Mouse (Mus musculus) neutrophil, adult 59 days (primary cell): Measurements from ENCODE around the gene Gm13278. TPM values are rescaled to one million over a fixed set of nuclear protein-coding genes. Genes with fewer than 3 reads are reported as not detected.

Experiments
- total RNA-seq, 2 experiments: library from RNA; stranded (reverse); gene quantifications; 1 replicate in 1 of 2; 2 replicates in 1 of 2; pipeline ENCODE4 v1.2.4; 2023

Gene Gm13278
- not detected for total RNA-seq

DNA sequence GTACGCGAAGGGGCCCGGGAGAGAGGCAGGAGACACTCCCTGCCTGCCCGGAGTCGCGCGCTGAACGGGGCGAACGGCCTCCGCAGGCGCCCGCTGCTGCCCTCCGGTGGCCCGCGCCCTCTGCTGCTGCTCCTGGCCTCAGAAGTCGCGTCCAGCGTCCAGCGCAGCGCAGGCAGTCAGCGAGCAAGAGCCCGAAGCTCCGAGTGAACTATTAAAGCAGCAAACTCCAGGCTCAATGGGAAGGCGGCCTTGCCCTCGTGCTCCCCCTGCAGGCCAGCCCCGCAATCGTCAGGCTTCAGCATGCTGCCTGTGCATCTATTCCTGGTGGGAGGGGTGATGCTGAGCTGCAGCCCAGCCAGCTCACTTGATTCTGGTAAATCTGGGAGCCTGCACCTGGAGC, at the start of gene Gm13278:
Gene Gm13278, plus strand, starts transcription at position 301 of the 400 bp plus-strand sequence.

DNA sequence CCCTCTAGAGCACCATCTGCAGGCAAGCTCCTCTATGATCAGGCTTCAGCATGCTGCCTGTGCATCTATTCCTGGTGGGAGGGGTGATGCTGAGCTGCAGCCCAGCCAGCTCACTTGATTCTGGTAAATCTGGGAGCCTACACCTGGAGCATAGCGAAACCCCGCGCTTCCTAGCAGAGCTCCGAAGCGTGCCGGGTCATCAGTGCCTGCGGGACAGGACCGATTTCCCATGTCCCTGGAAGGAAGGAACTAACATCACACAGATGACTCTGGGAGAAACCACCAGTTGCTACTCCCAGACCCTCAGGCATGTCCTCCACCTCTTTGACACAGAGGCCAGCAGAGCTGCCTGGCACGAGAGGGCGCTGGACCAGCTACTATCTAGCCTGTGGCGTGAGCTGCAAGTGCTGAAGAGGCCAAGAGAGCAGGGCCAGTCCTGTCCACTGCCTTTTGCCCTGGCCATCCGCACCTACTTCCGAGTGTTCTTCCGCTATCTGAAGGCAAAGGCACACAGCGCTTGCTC, 36.5 kb upstream of the Gm13278 start, which contains the start of gene Gm13271:
Gene Gm13271, plus strand, starts transcription at position 51 of the 523 bp plus-strand sequence.

DNA sequence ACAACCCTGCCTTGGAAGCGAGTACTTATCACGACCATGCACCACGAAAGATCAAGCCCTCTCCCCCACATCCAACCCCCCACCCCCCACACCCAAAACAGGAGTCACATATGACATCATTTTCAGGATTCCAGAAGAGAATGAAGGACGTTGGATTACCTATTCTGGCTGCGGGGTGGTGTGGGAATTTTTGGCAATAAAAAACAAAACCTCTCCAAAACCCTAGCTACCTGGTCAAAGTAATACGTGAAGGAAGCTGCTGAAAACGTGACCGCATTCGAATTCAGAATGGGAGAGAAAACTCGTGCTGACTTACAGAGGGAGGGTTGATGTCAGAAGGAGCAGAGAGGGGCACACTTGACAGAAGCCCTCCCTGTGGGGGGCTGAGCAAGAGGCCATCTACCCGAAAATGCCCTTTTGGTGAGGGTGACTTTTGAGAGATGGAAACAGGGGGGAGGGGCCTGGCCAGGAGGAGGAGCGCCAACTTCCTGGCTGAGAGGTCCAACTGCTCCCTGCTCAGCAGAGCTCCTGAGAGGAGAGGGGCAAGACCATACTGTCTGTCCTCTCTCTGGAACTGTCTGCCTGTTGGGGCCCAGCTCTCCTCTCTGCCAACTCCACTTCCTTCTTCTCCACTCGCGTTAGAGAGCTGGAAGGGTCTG, 31.6 kb upstream of the Gm13278 start, which contains the start of gene Gm13283:
Gene Gm13283, plus strand, starts transcription at position 510 of the 659 bp plus-strand sequence.

DNA sequence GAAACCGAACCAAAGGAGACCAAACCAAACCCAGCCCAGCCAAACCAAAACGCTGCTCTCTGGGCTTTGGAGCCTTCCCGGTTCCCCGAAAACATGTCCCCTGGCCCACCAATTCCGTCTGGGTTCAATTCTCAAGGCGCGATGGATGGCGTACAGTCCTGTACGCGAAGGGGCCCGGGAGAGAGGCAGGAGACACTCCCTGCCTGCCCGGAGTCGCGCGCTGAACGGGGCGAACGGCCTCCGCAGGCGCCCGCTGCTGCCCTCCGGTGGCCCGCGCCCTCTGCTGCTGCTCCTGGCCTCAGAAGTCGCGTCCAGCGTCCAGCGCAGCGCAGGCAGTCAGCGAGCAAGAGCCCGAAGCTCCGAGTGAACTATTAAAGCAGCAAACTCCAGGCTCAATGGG, 17.8 kb upstream of the Gm13278 start, which contains the start of gene Gm13290:
Gene Gm13290, plus strand, starts transcription at position 301 of the 400 bp plus-strand sequence.

DNA sequence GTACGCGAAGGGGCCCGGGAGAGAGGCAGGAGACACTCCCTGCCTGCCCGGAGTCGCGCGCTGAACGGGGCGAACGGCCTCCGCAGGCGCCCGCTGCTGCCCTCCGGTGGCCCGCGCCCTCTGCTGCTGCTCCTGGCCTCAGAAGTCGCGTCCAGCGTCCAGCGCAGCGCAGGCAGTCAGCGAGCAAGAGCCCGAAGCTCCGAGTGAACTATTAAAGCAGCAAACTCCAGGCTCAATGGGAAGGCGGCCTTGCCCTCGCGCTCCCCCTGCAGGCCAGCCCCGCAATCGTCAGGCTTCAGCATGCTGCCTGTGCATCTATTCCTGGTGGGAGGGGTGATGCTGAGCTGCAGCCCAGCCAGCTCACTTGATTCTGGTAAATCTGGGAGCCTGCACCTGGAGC, 14.7 kb upstream of the Gm13278 start, which contains the start of gene Gm13289:
Gene Gm13289, plus strand, starts transcription at position 301 of the 400 bp plus-strand sequence.

DNA sequence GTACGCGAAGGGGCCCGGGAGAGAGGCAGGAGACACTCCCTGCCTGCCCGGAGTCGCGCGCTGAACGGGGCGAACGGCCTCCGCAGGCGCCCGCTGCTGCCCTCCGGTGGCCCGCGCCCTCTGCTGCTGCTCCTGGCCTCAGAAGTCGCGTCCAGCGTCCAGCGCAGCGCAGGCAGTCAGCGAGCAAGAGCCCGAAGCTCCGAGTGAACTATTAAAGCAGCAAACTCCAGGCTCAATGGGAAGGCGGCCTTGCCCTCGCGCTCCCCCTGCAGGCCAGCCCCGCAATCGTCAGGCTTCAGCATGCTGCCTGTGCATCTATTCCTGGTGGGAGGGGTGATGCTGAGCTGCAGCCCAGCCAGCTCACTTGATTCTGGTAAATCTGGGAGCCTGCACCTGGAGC, 11.8 kb upstream of the Gm13278 start, which contains the start of gene Gm13272:
Gene Gm13272, plus strand, starts transcription at position 301 of the 400 bp plus-strand sequence.

DNA sequence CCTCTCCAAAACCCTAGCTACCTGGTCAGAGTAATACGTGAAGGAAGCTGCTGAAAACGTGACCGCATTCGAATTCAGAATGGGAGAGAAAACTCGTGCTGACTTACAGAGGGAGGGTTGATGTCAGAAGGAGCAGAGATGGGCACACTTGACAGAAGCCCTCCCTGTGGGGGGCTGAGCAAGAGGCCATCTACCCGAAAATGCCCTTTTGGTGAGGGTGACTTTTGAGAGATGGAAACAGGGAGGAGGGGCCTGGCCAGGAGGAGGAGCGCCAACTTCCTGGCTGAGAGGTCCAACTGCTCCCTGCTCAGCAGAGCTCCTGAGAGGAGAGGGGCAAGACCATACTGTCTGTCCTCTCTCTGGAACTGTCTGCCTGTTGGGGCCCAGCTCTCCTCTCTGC, 9.5 kb upstream of the Gm13278 start, which contains the start of gene Ifnz:
Gene Ifnz, plus strand, starts transcription at position 301 of the 400 bp plus-strand sequence.

DNA sequence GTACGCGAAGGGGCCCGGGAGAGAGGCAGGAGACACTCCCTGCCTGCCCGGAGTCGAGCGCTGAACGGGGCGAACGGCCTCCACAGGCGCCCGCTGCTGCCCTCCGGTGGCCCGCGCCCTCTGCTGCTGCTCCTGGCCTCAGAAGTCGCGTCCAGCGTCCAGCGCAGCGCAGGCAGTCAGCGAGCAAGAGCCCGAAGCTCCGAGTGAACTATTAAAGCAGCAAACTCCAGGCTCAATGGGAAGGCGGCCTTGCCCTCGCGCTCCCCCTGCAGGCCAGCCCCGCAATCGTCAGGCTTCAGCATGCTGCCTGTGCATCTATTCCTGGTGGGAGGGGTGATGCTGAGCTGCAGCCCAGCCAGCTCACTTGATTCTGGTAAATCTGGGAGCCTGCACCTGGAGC, 5.9 kb upstream of the Gm13278 start, which contains the start of gene Gm13276:
Gene Gm13276, plus strand, starts transcription at position 301 of the 400 bp plus-strand sequence.

DNA sequence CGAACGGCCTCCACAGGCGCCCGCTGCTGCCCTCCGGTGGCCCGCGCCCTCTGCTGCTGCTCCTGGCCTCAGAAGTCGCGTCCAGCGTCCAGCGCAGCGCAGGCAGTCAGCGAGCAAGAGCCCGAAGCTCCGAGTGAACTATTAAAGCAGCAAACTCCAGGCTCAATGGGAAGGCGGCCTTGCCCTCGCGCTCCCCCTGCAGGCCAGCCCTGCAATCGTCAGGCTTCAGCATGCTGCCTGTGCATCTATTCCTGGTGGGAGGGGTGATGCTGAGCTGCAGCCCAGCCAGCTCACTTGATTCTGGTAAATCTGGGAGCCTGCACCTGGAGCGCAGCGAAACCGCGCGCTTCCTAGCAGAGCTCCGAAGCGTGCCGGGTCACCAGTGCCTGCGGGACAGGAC, 2.9 kb upstream of the Gm13278 start, which contains the start of gene Gm13277:
Gene Gm13277, plus strand, starts transcription at position 231 of the 400 bp plus-strand sequence.

DNA sequence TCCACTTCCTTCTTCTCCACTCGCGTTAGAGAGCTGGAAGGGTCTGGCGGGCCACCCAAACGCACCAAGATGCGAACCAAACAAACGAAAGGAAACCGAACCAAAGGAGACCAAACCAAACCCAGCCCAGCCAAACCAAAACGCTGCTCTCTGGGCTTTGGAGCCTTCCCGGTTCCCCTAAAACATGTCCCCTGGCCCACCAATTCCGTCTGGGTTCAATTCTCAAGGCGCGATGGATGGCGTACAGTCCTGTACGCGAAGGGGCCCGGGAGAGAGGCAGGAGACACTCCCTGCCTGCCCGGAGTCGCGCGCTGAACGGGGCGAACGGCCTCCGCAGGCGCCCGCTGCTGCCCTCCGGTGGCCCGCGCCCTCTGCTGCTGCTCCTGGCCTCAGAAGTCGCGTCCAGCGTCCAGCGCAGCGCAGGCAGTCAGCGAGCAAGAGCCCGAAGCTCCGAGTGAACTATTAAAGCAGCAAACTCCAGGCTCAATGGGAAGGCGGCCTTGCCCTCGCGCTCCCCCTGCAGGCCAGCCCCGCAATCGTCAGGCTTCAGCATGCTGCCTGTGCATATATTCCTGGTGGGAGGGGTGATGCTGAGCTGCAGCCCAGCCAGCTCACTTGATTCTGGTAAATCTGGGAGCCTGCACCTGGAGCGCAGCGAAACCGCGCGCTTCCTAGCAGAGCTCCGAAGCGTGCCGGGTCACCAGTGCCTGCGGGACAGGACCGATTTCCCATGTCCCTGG, 2.8 kb downstream of the Gm13278 start, which contains the start of gene Gm13275:
Gene Gm13275, plus strand, starts transcription at position 552 of the 740 bp plus-strand sequence.

DNA sequence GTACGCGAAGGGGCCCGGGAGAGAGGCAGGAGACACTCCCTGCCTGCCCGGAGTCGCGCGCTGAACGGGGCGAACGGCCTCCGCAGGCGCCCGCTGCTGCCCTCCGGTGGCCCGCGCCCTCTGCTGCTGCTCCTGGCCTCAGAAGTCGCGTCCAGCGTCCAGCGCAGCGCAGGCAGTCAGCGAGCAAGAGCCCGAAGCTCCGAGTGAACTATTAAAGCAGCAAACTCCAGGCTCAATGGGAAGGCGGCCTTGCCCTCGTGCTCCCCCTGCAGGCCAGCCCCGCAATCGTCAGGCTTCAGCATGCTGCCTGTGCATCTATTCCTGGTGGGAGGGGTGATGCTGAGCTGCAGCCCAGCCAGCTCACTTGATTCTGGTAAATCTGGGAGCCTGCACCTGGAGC, 5.7 kb downstream of the Gm13278 start, which contains the start of gene Gm13279:
Gene Gm13279, plus strand, starts transcription at position 301 of the 400 bp plus-strand sequence.

DNA sequence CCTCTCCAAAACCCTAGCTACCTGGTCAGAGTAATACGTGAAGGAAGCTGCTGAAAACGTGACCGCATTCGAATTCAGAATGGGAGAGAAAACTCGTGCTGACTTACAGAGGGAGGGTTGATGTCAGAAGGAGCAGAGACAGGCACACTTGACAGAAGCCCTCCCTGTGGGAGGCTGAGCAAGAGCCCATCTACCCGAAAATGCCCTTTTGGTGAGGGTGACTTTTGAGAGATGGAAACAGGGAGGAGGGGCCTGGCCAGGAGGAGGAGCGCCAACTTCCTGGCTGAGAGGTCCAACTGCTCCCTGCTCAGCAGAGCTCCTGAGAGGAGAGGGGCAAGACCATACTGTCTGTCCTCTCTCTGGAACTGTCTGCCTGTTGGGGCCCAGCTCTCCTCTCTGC, 8.0 kb downstream of the Gm13278 start, which contains the start of gene Gm13285:
Gene Gm13285, plus strand, starts transcription at position 301 of the 400 bp plus-strand sequence.

DNA sequence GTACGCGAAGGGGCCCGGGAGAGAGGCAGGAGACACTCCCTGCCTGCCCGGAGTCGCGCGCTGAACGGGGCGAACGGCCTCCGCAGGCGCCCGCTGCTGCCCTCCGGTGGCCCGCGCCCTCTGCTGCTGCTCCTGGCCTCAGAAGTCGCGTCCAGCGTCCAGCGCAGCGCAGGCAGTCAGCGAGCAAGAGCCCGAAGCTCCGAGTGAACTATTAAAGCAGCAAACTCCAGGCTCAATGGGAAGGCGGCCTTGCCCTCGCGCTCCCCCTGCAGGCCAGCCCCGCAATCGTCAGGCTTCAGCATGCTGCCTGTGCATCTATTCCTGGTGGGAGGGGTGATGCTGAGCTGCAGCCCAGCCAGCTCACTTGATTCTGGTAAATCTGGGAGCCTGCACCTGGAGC, 11.6 kb downstream of the Gm13278 start, which contains the start of gene Gm13287:
Gene Gm13287, plus strand, starts transcription at position 301 of the 400 bp plus-strand sequence.

DNA sequence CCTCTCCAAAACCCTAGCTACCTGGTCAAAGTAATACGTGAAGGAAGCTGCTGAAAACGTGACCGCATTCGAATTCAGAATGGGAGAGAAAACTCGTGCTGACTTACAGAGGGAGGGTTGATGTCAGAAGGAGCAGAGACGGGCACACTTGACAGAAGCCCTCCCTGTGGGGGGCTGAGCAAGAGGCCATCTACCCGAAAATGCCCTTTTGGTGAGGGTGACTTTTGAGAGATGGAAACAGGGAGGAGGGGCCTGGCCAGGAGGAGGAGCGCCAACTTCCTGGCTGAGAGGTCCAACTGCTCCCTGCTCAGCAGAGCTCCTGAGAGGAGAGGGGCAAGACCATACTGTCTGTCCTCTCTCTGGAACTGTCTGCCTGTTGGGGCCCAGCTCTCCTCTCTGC, 13.9 kb downstream of the Gm13278 start, which contains the start of gene Gm13288:
Gene Gm13288, plus strand, starts transcription at position 301 of the 400 bp plus-strand sequence.

DNA sequence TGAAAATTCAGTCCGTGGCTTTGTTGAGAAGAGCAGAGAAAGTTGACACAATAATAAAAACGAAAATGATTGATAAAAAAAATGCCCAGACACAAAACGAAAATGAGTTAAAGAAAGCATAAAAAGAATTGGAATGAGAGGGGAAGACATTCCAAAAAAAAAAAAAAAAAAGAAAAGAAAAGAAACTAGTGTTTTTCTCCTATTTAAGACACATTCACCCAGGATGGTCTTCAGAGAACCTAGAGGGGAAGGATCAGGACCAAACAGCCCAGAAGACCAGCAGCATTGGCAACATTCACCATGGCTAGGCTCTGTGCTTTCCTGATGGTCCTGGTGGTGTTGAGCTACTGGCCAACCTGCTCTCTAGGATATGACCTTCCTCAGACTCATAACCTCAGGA, 24.6 kb downstream of the Gm13278 start, which contains the start of gene Ifna7:
Gene Ifna7, plus strand, starts transcription at position 301 of the 400 bp plus-strand sequence.

DNA sequence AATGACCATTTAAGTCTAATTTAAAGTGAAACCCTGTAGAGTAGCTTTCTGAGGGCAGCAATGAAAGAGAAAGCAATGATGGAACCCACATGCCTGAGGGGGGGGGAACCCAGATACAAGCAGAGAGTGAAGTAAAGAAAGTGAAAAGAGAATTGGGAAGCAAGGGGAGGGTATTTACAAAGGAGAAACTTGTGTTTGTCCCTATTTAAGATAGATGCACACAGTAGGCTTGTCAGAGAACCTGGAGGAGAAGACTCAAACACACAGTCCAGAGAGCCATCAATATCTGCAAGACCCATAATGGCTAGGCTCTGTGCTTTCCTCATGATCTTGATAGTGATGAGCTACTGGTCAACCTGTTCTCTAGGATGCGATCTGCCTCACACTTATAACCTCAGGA, 28.3 kb downstream of the Gm13278 start, which contains the start of gene Ifna11:
Gene Ifna11, plus strand, starts transcription at position 301 of the 400 bp plus-strand sequence.

DNA sequence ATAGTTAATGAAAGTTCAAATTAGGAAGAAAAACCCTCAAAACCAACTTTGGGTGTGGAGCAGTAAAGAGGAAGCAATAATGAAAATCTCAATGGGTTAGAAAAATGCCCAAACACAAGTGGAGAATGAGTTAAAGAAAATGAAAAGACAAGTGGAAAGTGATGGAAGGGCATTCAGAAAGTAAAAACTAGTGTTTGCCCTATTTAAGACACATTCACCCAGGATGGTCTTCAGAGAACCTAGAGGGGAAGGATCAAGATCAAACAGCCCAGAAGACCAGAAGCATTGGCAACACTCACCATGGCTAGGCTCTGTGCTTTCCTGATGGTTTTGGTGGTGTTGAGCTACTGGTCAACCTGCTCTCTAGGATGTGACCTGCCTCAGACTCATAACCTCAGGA, 35.8 kb downstream of the Gm13278 start, which contains the start of gene Ifna6:
Gene Ifna6, plus strand, starts transcription at position 301 of the 400 bp plus-strand sequence.

DNA sequence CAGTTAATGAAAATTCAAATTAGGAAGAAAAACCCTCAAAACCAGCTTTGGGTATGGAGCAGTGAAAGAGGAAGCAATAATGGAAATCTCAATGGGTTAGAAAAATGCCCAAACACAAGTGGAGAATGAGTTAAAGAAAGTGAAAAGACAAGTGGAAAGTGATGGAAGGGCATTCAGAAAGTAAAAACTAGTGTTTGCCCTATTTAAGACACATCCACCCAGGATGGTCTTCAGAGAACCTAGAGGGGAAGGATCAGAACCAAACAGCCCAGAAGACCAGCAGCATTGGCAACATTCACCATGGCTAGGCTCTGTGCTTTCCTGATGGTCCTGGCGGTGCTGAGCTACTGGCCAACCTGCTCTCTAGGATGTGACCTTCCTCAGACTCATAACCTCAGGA, 43.9 kb downstream of the Gm13278 start, which contains the start of gene Ifna5:
Gene Ifna5, plus strand, starts transcription at position 301 of the 400 bp plus-strand sequence.

DNA sequence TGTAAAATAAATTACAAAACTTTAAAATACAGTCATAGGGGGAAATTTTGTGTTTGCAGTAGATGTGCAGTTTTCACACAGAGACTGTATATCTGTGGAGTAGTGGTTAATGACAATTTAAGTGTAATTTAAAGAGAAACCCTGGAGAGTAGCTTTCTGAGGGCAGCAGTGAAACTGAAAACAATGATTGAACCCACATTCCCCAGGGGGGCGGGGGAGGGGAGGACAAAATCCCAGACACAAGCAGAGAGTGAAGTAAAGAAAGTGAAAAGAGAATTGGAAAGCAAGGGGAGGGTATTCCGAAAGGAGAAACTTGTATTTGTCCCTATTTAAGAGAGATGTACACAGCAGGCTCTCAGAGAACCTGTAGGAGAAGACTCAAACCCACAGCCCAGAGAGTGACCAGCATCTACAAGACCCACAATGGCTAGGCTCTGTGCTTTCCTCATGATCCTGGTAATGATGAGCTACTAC, 50.1 kb downstream of the Gm13278 start, which contains the start of gene Ifna4:
Gene Ifna4, plus strand, starts transcription at position 424 of the 474 bp plus-strand sequence.

